Mouse (Mus musculus): ENCODE results near the gene Fscn2. TPM values are rescaled to one million over a fixed set of nuclear protein-coding genes. Genes with fewer than 3 reads are reported as not detected.

The Fscn2 gene
- total and polyA plus RNA-seq, 2 experiments from 2014 or later: 1.9 to 9.0 TPM

DNA sequence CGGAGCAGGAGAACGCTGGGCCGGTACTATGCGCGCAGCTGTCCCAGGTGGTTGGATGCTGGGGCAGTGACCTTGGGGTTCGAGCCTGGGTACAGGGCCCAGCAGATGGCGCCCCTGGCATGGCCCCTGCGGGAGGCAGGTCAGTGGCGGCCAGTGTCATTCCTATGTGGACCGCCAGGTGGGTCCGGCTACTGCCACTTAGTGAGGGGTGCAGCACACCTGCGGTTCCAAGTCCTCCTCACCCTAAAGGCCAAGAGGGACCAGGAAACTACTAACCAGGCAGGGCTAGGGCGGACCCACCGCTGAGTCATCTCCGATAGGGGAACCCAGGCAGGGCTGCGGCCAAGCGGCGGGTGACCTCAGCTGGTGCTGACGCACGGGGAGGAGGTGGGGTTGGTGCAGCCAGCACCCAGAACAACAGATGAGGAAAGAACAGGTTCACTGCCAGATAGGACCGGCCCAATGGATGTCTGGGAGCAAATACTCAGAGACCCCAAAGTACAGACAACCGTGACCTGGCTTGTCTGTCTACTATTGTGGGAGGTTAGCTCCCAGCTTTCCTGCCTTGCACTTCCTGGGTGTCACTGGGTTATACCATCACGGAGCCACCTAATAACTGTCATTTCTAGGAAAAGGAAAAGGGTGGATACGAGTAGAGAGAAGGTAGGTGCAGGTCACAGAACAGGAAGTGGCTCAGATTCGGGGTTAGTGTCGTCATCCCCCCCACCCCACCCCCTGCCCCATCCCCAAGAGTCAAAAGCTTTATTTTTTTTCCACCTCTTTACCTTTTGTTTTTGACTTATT, 7.6 kb upstream of the Fscn2 start:
- no peak for DNase-seq (ENCODE audit: low spot score)
- Histone ChIP-seq H3K36me3 (ENCODE audit: insufficient read depth, low read length) (no peaks in the 10 kb centered on the region), H3K4me3 (ENCODE audit: low read length) (no peak overlapping the region), H3K27me3 (ENCODE audit: insufficient read depth, low read length) (no peaks in the 10 kb centered on the region), H3K9me3 (ENCODE audit: low read length) (no peaks in the 10 kb centered on the region), H3K9ac (replicated peaks; ENCODE audit: low read length) (no peak overlapping the region), H3K4me1 (ENCODE audit: insufficient read depth, low read length) (peaks cover 26% of the 10 kb centered on the region), H3K4me2 (ENCODE audit: low read depth, low read length) (0 out of 2 replicates have a peak overlapping the region, but pooled peaks have one; percentile 16), H3K27ac (peak overlapping the region; percentile 100; the same call in 1 of the 2 replicates)
- TF ChIP-seq CTCF (IDR thresholded peaks at IDR 0.05; ENCODE audit: low read depth): peak; percentile 76
- 31% methylated on average over 26 of the region's 26 CpGs for WGBS
- ATAC-seq: no peak

DNA sequence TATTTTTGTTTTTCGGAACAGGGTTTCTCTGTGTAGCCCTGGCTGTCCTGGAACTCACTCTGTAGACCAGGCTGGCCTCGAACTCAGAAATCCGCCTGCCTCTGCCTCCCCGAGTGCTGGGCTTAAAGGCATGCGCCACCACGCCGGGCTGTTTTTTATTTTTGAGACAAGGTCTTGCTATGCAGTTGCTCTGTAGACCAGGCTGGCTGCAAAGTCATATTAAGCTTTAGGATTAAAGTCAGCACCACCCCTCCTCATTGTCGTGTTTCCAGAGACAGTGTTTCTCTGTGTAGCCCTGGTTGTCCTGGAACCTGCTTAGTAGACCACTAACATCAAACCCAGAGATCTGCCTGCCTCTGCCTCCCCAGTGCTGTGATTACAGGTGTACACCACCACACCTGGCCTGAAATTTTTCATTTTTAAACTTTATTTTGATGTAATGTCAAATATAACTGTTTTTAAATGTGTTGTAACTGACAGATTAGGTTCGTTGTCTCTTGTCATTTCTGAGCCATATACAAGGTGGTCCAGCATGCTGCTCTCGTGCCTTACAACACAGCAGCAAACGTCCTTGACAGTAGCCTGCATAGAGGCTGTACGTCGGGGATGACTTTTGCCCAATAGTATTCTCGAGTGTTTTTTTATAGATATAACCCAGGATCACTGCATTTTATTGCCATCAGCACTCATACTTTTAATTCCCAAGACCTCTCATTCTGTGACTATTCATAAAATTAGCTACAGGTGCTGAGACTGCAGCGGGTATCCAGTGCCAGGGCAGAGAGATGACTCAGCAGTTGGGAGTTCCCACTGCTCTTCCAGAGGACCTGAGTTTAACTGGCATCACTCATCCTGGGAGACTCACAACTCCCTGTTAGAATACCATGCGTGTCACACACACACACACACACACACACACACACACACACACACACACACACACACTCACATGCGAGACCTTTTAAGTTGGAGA, 6.7 kb upstream of the Fscn2 start:
- Histone ChIP-seq H3K9me3 (ENCODE audit: low read length) (no peaks in the 10 kb centered on the region), H3K4me2 (ENCODE audit: low read depth, low read length) (no peak overlapping the region), H3K4me3 (ENCODE audit: low read length) (no peak overlapping the region), H3K4me1 (ENCODE audit: insufficient read depth, low read length) (peaks cover 30% of the 10 kb centered on the region), H3K27ac (no peak overlapping the region), H3K9ac (replicated peaks; ENCODE audit: low read length) (no peak overlapping the region), H3K36me3 (ENCODE audit: insufficient read depth, low read length) (no peaks in the 10 kb centered on the region), H3K27me3 (ENCODE audit: insufficient read depth, low read length) (no peaks in the 10 kb centered on the region)
- DNase-seq (ENCODE audit: low spot score): no peak
- TF ChIP-seq CTCF (IDR thresholded peaks at IDR 0.05; ENCODE audit: low read depth): no peak
- no peak for ATAC-seq
- WGBS: 89% methylated on average over 17 of the region's 17 CpGs

DNA sequence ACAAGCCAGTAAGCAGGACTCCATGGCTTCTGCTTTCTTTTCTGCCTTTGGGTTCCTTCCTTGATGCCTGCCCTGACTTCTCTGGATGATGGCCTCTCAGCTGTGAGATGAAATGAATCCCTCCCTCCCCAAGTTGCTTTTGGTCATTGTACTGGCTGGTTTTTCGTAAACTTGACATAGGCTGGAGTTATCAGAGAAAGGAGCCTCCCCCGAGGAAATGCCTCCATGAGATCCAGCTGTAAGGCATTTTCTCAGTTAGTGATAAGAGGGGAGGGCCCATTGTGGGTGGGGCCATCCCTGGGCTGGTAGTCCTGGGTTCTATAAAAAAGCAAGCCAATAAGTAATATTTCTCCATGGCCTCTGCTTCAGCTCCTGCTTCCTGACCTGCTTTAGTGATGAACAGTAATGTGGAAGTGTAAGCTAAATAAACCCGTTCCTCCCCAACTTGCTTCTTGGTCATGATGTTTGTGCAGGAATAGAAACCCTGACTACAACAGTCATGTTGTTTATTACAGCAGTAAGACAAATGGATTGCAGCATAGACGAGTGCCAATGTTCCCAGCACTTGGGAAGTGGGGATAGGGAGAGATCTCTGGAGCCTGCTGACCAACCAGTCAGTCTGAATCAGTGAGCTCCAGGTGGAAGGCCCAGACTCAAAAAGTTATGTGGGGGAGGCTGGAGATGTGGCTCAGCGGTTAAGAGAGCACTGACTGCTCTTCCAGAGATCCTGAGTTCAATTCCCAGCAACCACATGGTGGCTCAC, 5.9 kb upstream of the Fscn2 start:
- no peak overlapping the region for H3K4me2 ChIP-seq (ENCODE audit: low read depth, low read length)
- H3K27ac ChIP-seq: no peak overlapping the region
- no peak for TF ChIP-seq CTCF (IDR thresholded peaks at IDR 0.05; ENCODE audit: low read depth)
- no peak overlapping the region for H3K9ac ChIP-seq (replicated peaks; ENCODE audit: low read length)
- no peaks in the 10 kb centered on the region for H3K36me3 ChIP-seq (ENCODE audit: insufficient read depth, low read length)
- DNase-seq (ENCODE audit: low spot score) (no peak), ATAC-seq (no peak)
- no peaks in the 10 kb centered on the region for H3K27me3 ChIP-seq (ENCODE audit: insufficient read depth, low read length)
- no peaks in the 10 kb centered on the region for H3K9me3 ChIP-seq (ENCODE audit: low read length)
- WGBS: 80% methylated on average over 5 of the region's 5 CpGs
- peaks cover 36% of the 10 kb centered on the region for H3K4me1 ChIP-seq (ENCODE audit: insufficient read depth, low read length)
- no peak overlapping the region for H3K4me3 ChIP-seq (ENCODE audit: low read length)

DNA sequence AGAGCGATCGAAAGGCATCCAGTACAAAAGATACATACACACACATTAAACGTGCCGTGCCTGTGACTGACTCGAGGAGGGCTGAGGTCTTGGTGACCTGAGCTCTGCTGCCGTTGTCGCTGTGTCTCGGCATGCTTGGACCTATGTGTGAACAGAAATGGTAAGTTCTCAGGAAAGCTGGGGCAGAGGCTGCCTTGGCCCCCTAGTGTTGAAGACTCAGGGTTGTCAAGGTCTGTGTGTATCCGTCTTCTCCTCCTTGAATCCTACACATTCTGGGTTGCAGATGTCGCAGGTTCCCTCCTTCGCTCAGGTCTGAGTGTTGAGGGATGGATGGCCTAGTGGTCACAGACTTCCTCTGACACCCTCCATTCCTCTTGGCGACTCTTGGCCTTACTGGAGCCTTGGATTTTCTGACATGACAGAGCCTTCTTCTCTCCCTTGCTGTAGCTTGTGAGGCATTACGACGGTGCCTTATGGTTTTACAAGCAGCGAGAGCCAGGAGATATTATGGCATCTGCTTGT, 5.0 kb upstream of the Fscn2 start:
- Histone ChIP-seq H3K36me3 (ENCODE audit: insufficient read depth, low read length) (no peaks in the 10 kb centered on the region), H3K9me3 (ENCODE audit: low read length) (no peaks in the 10 kb centered on the region), H3K27ac (no peak overlapping the region), H3K4me2 (ENCODE audit: low read depth, low read length) (no peak overlapping the region), H3K4me1 (ENCODE audit: insufficient read depth, low read length) (peaks cover 36% of the 10 kb centered on the region), H3K27me3 (ENCODE audit: insufficient read depth, low read length) (no peaks in the 10 kb centered on the region), H3K9ac (replicated peaks; ENCODE audit: low read length) (no peak overlapping the region), H3K4me3 (ENCODE audit: low read length) (no peak overlapping the region)
- TF ChIP-seq CTCF (IDR thresholded peaks at IDR 0.05; ENCODE audit: low read depth): peak; percentile 52; the same call in 1 of the 2 replicates
- WGBS: 81% methylated on average over 15 of the region's 15 CpGs
- no peak for DNase-seq (ENCODE audit: low spot score)
- no peak for ATAC-seq

DNA sequence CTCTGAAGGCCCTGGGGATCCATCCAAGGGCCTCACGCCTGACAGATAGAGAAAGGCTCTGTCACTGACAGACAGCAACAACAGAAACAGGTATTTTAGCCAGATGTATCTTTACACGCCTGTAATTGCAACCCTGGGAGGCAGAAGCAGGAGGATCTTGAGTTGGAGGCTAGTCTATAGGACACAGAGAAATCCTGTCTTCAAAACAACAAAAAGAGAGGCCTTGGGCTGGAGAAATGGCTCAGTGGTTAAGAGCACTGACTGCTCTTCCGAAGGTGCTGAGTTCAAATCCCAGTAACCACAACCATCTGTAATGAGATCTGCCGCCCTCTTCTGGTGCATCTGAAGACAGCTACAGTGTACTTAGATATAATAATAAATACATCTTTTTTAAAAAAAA, 4.4 kb upstream of the Fscn2 start:
- ATAC-seq: no peak

More for the DNA sequence above, 4.4 kb upstream of the Fscn2 start:
- DNase-seq (ENCODE audit: low spot score): no peak
- Histone ChIP-seq H3K27me3 (ENCODE audit: insufficient read depth, low read length) (no peaks in the 10 kb centered on the region), H3K27ac (no peak overlapping the region; the same call in 1 of the 2 replicates), H3K4me1 (ENCODE audit: insufficient read depth, low read length) (peaks cover 36% of the 10 kb centered on the region), H3K4me3 (ENCODE audit: low read length) (no peak overlapping the region), H3K4me2 (ENCODE audit: low read depth, low read length) (no peak overlapping the region), H3K9me3 (ENCODE audit: low read length) (no peaks in the 10 kb centered on the region), H3K9ac (replicated peaks; ENCODE audit: low read length) (no peak overlapping the region), H3K36me3 (ENCODE audit: insufficient read depth, low read length) (no peaks in the 10 kb centered on the region)
- peak; percentile 20; the same call in 1 of the 2 replicates for TF ChIP-seq CTCF (IDR thresholded peaks at IDR 0.05; ENCODE audit: low read depth)
- WGBS: 86% methylated on average over 4 of the region's 4 CpGs

All from hindbrain, postnatal 0 days (tissue).